Mouse (Mus musculus): ENCODE measurements around the gene Entpd7. TPM values are rescaled to one million over a fixed set of nuclear protein-coding genes. Genes with fewer than 3 reads are reported as not detected.

Entpd7 gene
- polyA plus RNA-seq (2015; fragmentation: Nextera tagmentation; extraction: Ambion mirVana), result 10.3 TPM in 2 replicates

GRCm38 (mm10) chr19:43689419-43690246 lies at the start of gene Entpd7:
Gene Entpd7, plus strand, starts transcription at chr19:43689672.
- peak within 1 kb of the TSS; percentile 83 for H3K9ac ChIP-seq
- H3K27ac ChIP-seq, result peak within 1 kb of the TSS; percentile 51
- H3K9me3 ChIP-seq, result no peaks in the 10 kb centered on the region

GRCm38 (mm10) chr19:43641833-43642232 lies 47.6 kb upstream of the Entpd7 start:
- Histone ChIP-seq H3K27ac (no peak overlapping the region), H3K9ac (no peak overlapping the region), H3K4me1 (no peaks in the 10 kb centered on the region), H3K36me3 (no peaks in the 10 kb centered on the region), H3K9me3 (no peaks in the 10 kb centered on the region), H3K4me3 (no peak overlapping the region), H3K27me3 (peaks cover 4% of the 10 kb centered on the region), H3K4me2 (no peak overlapping the region)
- no peak for ATAC-seq (ENCODE audit: insufficient number of reproducible peaks, insufficient read depth, low FRiP score, low TSS enrichment, low read depth)
- 56% methylated on average over 11 of the region's 11 CpGs for WGBS

More at GRCm38 (mm10) chr19:43689419-43690246, at the start of gene Entpd7:
- Histone ChIP-seq H3K4me1 (0 out of 2 replicates have a peak, but pooled peaks cover 5% of the 10 kb centered on the region), H3K36me3 (peaks cover 11% of the 10 kb centered on the region; the same call in 1 of the 2 replicates), H3K4me3 (peak within 1 kb of the TSS; percentile 86), H3K27me3 (no peaks in the 10 kb centered on the region), H3K4me2 (peak within 1 kb of the TSS; percentile 81)
- WGBS, result under 1% methylated on average over 60 of the region's 60 CpGs
- ATAC-seq (ENCODE audit: insufficient number of reproducible peaks, insufficient read depth, low FRiP score, low TSS enrichment, low read depth), result peak; percentile 97

DNA sequence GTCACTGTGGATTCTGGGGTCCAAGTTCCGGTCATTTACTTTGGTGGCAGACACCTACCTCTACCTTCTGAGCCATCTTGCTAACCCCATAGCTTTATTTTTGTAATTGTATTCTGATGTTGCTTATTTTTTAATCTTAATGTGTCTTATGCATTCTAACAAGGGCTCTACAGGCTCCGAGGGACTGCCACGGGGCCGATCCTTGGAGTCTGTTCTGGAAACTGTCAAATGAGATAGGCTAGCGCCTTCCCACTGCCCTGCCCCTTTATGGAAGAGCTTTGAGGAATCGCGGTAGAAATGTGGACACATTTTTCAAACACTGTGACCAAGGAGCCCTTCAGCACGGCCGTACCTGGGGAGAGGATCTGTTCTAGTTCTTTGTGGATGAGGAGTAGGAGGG lies 46.6 kb upstream of the Entpd7 start:
- Histone ChIP-seq H3K4me2 (no peak overlapping the region), H3K9me3 (no peaks in the 10 kb centered on the region), H3K9ac (no peak overlapping the region), H3K27ac (no peak overlapping the region), H3K4me1 (no peaks in the 10 kb centered on the region), H3K27me3 (peaks cover 4% of the 10 kb centered on the region), H3K36me3 (no peaks in the 10 kb centered on the region), H3K4me3 (no peak overlapping the region)
- ATAC-seq (ENCODE audit: insufficient number of reproducible peaks, insufficient read depth, low FRiP score, low TSS enrichment, low read depth), result no peak
- WGBS, result 87% methylated on average over 9 of the region's 9 CpGs

- Histone ChIP-seq H3K9me3 (no peaks in the 10 kb centered on the region), H3K27me3 (peaks cover 4% of the 10 kb centered on the region; the same call in 1 of the 2 replicates), H3K4me3 (no peak overlapping the region), H3K4me1 (no peaks in the 10 kb centered on the region), H3K4me2 (no peak overlapping the region), H3K9ac (no peak overlapping the region), H3K27ac (no peak overlapping the region), H3K36me3 (no peaks in the 10 kb centered on the region)
- WGBS, result 89% methylated on average over 9 of the region's 9 CpGs
- ATAC-seq (ENCODE audit: insufficient number of reproducible peaks, insufficient read depth, low FRiP score, low TSS enrichment, low read depth), result no peak
Observed at GRCm38 (mm10) chr19:43645508-43645907, 44.0 kb upstream of the Entpd7 start.

DNA sequence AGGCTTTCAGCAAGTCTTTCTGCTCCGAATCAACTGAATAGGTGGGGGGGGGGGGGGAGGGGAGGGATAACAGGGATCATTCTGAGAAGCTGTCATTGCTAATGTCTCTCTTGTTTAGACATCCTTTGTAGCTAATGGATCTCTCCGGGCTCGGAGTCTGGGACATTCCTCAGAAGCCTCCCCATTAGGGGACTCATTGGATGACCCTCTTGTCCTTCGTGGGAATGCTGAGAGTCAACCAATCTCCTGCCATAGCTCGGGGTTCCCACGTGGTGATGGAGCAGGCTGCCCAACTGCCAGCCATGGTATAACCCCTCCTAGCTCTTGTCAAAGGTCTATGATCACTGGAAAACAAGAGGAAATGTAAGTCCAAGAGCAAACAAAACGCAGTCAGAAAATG lies 42.6 kb upstream of the Entpd7 start:
- no peak for ATAC-seq (ENCODE audit: insufficient number of reproducible peaks, insufficient read depth, low FRiP score, low TSS enrichment, low read depth)
- Histone ChIP-seq H3K4me1 (no peaks in the 10 kb centered on the region), H3K9me3 (no peaks in the 10 kb centered on the region), H3K27ac (no peak overlapping the region), H3K27me3 (peaks cover 4% of the 10 kb centered on the region; the same call in 1 of the 2 replicates), H3K36me3 (no peaks in the 10 kb centered on the region), H3K9ac (no peak overlapping the region), H3K4me2 (no peak overlapping the region), H3K4me3 (no peak overlapping the region)
- WGBS, result 65% methylated on average over 7 of the region's 7 CpGs

- H3K27ac ChIP-seq, result no peak overlapping the region
- H3K9ac ChIP-seq, result no peak overlapping the region
- H3K36me3 ChIP-seq, result no peaks in the 10 kb centered on the region
- peaks cover 7% of the 10 kb centered on the region; the same call in 1 of the 2 replicates for H3K27me3 ChIP-seq
- no peak for ATAC-seq (ENCODE audit: insufficient number of reproducible peaks, insufficient read depth, low FRiP score, low TSS enrichment, low read depth)
- no peaks in the 10 kb centered on the region for H3K4me1 ChIP-seq
- H3K4me2 ChIP-seq, result no peak overlapping the region
- no peaks in the 10 kb centered on the region for H3K9me3 ChIP-seq
- 89% methylated on average over 9 of the region's 9 CpGs for WGBS
- no peak overlapping the region for H3K4me3 ChIP-seq
Observed at GRCm38 (mm10) chr19:43647261-43647660, 42.2 kb upstream of the Entpd7 start.

DNA sequence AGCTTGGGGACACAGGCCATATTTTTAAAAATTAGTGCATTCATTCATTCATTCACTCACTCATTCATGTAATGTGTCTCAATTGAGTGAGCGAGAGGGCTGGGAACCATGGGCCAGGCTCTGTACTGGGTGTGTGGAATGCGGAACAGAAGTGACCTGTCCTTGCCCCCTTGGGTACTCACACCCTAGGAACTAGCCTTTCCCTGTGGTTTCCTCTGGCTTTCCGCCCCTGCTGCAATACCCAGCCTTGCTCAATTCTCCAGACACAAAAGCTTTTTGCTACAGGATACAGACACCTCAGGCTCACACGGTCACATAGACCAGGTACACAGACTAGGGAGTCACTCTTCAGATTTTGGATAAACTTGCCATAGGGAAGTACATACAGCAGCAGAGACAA lies 41.1 kb upstream of the Entpd7 start:
- WGBS, result 89% methylated on average over 4 of the region's 4 CpGs
- 0 out of 2 replicates have a peak, but pooled peaks cover 3% of the 10 kb centered on the region for H3K27me3 ChIP-seq
- ATAC-seq (ENCODE audit: insufficient number of reproducible peaks, insufficient read depth, low FRiP score, low TSS enrichment, low read depth), result no peak

GRCm38 (mm10) chr19:43651241-43651785 lies 38.2 kb upstream of the Entpd7 start:
- Histone ChIP-seq H3K9ac (no peak overlapping the region), H3K27ac (no peak overlapping the region), H3K36me3 (no peaks in the 10 kb centered on the region), H3K4me1 (peaks cover 7% of the 10 kb centered on the region; the same call in 1 of the 2 replicates), H3K4me2 (no peak overlapping the region), H3K9me3 (no peaks in the 10 kb centered on the region), H3K27me3 (0 out of 2 replicates have a peak, but pooled peaks cover 3% of the 10 kb centered on the region), H3K4me3 (no peak overlapping the region)
- no peak for ATAC-seq (ENCODE audit: insufficient number of reproducible peaks, insufficient read depth, low FRiP score, low TSS enrichment, low read depth)
- WGBS, result 58% methylated on average over 8 of the region's 8 CpGs

More for the DNA sequence above, 41.1 kb upstream of the Entpd7 start:
- H3K9me3 ChIP-seq, result no peaks in the 10 kb centered on the region
- no peak overlapping the region for H3K4me2 ChIP-seq
- H3K9ac ChIP-seq, result no peak overlapping the region
- H3K36me3 ChIP-seq, result no peaks in the 10 kb centered on the region
- H3K4me1 ChIP-seq, result no peaks in the 10 kb centered on the region
- no peak overlapping the region for H3K4me3 ChIP-seq
- no peak overlapping the region for H3K27ac ChIP-seq

DNA sequence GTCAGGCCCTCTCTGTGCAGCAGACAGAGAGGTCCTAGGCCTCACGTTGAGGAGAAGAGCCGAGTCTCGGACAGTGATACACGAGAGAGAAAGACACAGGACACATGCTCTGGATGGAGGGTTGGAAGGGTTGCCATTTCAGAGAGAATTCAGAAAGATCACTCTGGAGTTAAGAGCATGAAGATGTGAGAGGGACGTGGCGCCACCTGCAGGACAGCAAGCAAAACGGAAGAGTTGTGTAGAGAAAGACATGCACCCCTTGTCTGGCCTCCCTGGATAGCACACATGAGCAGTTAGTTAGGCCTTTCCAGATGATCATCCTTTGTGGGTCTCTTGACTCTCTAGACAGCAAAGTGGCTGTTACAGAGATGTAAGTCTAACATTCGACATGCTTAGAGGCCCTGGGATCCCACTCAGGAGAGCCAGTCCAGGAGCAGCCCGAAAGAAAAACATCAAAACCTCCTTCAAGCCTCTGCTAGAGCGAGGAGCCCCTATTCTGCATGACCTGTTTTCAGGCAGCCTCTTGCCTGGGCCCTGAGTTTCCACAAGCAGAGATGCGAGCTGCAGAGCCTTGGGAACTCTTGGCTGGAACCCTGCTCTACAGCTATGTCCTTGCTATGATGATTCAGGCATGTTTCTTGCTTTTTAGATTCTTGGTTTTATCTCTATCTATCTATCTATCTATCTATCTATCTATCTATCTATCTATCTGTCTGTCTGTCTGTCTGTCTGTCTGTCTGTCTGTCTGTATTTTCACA lies 33.6 kb upstream of the Entpd7 start:
- Histone ChIP-seq H3K4me3 (no peak overlapping the region), H3K9me3 (no peaks in the 10 kb centered on the region), H3K4me2 (no peak overlapping the region), H3K9ac (no peak overlapping the region), H3K4me1 (peaks cover 7% of the 10 kb centered on the region; the same call in 1 of the 2 replicates), H3K27ac (no peak overlapping the region), H3K36me3 (no peaks in the 10 kb centered on the region), H3K27me3 (0 out of 2 replicates have a peak, but pooled peaks cover 3% of the 10 kb centered on the region)
- ATAC-seq (ENCODE audit: insufficient number of reproducible peaks, insufficient read depth, low FRiP score, low TSS enrichment, low read depth), result no peak
- 38% methylated on average over 11 of the region's 11 CpGs for WGBS

GRCm38 (mm10) chr19:43659632-43660031 lies 29.8 kb upstream of the Entpd7 start:
- Histone ChIP-seq H3K27ac (no peak overlapping the region), H3K4me1 (peaks cover 15% of the 10 kb centered on the region; the same call in 1 of the 2 replicates), H3K27me3 (no peaks in the 10 kb centered on the region), H3K36me3 (peaks cover 13% of the 10 kb centered on the region), H3K9me3 (no peaks in the 10 kb centered on the region), H3K4me2 (no peak overlapping the region), H3K9ac (no peak overlapping the region), H3K4me3 (no peak overlapping the region)
- 77% methylated on average over 6 of the region's 6 CpGs for WGBS
- no peak for ATAC-seq (ENCODE audit: insufficient number of reproducible peaks, insufficient read depth, low FRiP score, low TSS enrichment, low read depth)

- Histone ChIP-seq H3K27ac (no peak overlapping the region), H3K36me3 (peaks cover 13% of the 10 kb centered on the region), H3K9ac (no peak overlapping the region), H3K4me1 (peaks cover 12% of the 10 kb centered on the region; the same call in 1 of the 2 replicates), H3K4me2 (no peak overlapping the region), H3K27me3 (no peaks in the 10 kb centered on the region), H3K4me3 (no peak overlapping the region), H3K9me3 (no peaks in the 10 kb centered on the region)
- ATAC-seq (ENCODE audit: insufficient number of reproducible peaks, insufficient read depth, low FRiP score, low TSS enrichment, low read depth), result no peak
- WGBS, result 87% methylated on average over 9 of the region's 9 CpGs
Observed at GRCm38 (mm10) chr19:43660774-43661173, 28.7 kb upstream of the Entpd7 start.
